Mouse (Mus musculus): ENCODE results near the gene Fetub. TPM values are rescaled to one million over a fixed set of nuclear protein-coding genes. Genes with fewer than 3 reads are reported as not detected.

The Fetub gene
- polyA plus RNA-seq, 1 experiment from 2014 or later = not detected

DNA sequence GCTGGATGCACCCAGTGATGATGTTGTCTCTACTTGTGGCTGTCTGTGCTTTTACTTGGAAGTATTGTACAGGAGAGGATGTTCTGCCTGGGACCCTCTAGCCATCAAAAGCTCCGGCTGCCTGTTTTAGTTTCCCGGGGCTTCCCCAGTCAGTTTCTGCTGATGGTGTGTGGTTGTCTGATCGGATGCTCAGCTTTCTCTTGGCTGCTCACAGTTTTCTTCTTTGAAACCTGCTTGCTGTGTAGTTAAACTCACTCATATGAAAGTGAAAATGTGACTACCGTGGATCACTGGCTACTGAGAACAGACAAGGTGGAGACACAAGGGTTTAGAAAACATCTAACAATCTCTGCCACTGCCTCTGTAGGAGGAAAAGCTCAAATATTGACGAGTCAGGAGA lies 34.7 kb upstream of the Fetub start:
- Histone ChIP-seq H3K27me3 (replicated peaks; ENCODE audit: control insufficient read depth, insufficient read depth, low read length) (no peaks in the 10 kb centered on the region), H3K4me1 (replicated peaks; ENCODE audit: control insufficient read depth, insufficient read depth, low read length) (no peaks in the 10 kb centered on the region), H3K4me3 (replicated peaks; ENCODE audit: low read length) (no peak overlapping the region), H3K27ac (ENCODE audit: low read length) (no peak overlapping the region), H3K36me3 (ENCODE audit: control insufficient read depth, insufficient read depth) (no peaks in the 10 kb centered on the region), H3K4me2 (ENCODE audit: low read length) (no peak overlapping the region), H3K9ac (replicated peaks; ENCODE audit: low read depth, low read length) (no peak overlapping the region), H3K9me3 (ENCODE audit: control insufficient read depth, low read length) (no peaks in the 10 kb centered on the region)
- WGBS = 81% methylated on average over 5 of the region's 5 CpGs
- ATAC-seq = no peak

DNA sequence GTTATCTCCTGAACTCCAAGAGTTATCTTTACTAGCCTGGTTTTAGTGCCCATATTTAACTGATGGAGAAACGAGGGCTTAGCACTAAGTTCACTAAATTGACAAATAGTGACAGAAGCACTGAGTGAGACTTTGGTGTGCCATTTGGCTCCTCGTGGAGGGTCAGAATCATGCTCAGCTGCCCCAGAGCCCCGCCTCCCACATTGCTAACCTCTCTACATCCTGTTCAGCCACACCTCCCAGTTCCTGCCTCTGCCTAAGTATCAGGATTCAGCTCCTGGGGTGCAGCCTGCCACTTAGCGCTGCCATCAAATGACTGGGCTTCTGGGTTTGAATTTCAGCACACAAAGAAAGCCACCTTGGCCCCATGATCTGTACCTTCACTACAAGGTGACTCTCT lies 32.8 kb upstream of the Fetub start:
- WGBS = 49% methylated on average over 4 of the region's 4 CpGs
- Histone ChIP-seq H3K4me3 (replicated peaks; ENCODE audit: low read length) (no peak overlapping the region), H3K27me3 (replicated peaks; ENCODE audit: control insufficient read depth, insufficient read depth, low read length) (no peaks in the 10 kb centered on the region), H3K9me3 (ENCODE audit: control insufficient read depth, low read length) (no peaks in the 10 kb centered on the region), H3K9ac (replicated peaks; ENCODE audit: low read depth, low read length) (no peak overlapping the region), H3K4me2 (ENCODE audit: low read length) (no peak overlapping the region), H3K4me1 (replicated peaks; ENCODE audit: control insufficient read depth, insufficient read depth, low read length) (no peaks in the 10 kb centered on the region), H3K27ac (ENCODE audit: low read length) (no peak overlapping the region), H3K36me3 (ENCODE audit: control insufficient read depth, insufficient read depth) (no peaks in the 10 kb centered on the region)
- no peak for ATAC-seq

DNA sequence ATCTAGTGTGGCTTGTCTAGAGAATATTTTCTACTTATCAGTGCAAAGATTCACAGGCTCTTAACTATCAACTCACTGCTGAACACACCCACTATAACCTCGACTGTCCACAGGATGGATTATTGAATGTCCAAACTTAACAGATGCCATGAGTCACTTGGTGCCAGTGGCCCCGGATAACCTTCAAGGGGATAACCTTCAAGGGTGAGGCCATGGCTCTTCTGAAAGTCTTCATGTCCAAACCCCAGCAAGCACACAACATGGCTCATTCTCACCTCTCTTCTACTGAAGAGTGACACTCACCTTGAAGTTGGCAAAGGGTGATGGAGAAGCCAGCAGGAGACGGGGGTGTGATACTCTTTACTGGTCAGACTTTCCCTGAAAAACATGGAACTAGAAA lies 31.4 kb upstream of the Fetub start:
- 84% methylated on average over 3 of the region's 3 CpGs for WGBS

DNA sequence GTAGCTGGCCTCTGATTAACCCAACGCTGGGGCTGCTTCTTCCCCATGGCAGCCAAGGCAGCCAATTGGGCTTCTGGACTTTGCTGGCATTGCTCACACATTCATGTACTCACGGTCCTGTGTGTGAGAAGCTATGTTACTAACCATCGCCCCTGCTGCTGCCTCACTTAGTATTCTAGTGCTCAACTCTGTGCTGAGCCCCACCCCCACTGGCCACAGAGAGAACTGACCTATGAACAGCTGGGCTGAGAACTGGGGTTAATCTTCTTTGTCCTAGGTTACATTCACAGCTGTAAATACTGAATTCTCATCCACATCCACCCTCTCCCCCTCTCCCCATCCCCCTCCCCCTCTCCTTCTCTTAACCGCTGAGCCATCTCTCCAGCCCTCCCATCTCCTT lies 29.3 kb upstream of the Fetub start:
- WGBS = 52% methylated on average over 4 of the region's 4 CpGs
- H3K27me3 ChIP-seq (replicated peaks; ENCODE audit: control insufficient read depth, insufficient read depth, low read length) = no peaks in the 10 kb centered on the region
- H3K4me2 ChIP-seq (ENCODE audit: low read length) = no peak overlapping the region
- no peaks in the 10 kb centered on the region for H3K4me1 ChIP-seq (replicated peaks; ENCODE audit: control insufficient read depth, insufficient read depth, low read length)
- H3K9ac ChIP-seq (replicated peaks; ENCODE audit: low read depth, low read length) = no peak overlapping the region
- no peak overlapping the region for H3K4me3 ChIP-seq (replicated peaks; ENCODE audit: low read length)
- ATAC-seq = no peak
- no peaks in the 10 kb centered on the region for H3K36me3 ChIP-seq (ENCODE audit: control insufficient read depth, insufficient read depth)
- no peak overlapping the region for H3K27ac ChIP-seq (ENCODE audit: low read length)
- H3K9me3 ChIP-seq (ENCODE audit: control insufficient read depth, low read length) = no peaks in the 10 kb centered on the region

More for the DNA sequence above, 31.4 kb upstream of the Fetub start:
- ATAC-seq = no peak
- H3K9me3 ChIP-seq (ENCODE audit: control insufficient read depth, low read length) = no peaks in the 10 kb centered on the region
- no peak overlapping the region for H3K4me3 ChIP-seq (replicated peaks; ENCODE audit: low read length)
- no peaks in the 10 kb centered on the region for H3K4me1 ChIP-seq (replicated peaks; ENCODE audit: control insufficient read depth, insufficient read depth, low read length)
- no peaks in the 10 kb centered on the region for H3K27me3 ChIP-seq (replicated peaks; ENCODE audit: control insufficient read depth, insufficient read depth, low read length)
- no peaks in the 10 kb centered on the region for H3K36me3 ChIP-seq (ENCODE audit: control insufficient read depth, insufficient read depth)
- no peak overlapping the region for H3K4me2 ChIP-seq (ENCODE audit: low read length)
- H3K9ac ChIP-seq (replicated peaks; ENCODE audit: low read depth, low read length) = no peak overlapping the region
- no peak overlapping the region for H3K27ac ChIP-seq (ENCODE audit: low read length)

DNA sequence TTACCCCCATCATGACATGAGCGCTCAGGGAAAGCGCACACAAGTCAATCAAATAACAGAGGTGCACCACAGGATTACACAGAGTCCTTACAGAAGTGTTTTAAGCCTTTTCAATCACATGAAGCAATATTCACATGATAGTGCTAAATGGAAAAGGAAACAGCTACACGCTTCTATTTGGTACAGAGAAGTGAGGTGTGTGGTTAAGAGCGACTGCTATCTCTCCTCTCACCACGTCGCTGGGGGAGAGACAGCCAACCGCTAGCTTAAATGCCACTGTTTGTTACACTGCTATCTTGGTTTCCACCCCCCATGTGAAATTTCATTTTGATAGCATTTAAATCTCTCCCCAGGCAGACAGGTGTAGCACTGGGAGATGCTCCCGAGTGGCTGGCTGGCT lies 28.4 kb upstream of the Fetub start:
- H3K9me3 ChIP-seq (ENCODE audit: control insufficient read depth, low read length) = no peaks in the 10 kb centered on the region
- ATAC-seq = no peak
- no peak overlapping the region for H3K27ac ChIP-seq (ENCODE audit: low read length)
- H3K4me1 ChIP-seq (replicated peaks; ENCODE audit: control insufficient read depth, insufficient read depth, low read length) = no peaks in the 10 kb centered on the region
- H3K4me2 ChIP-seq (ENCODE audit: low read length) = no peak overlapping the region
- WGBS = 90% methylated on average over 8 of the region's 8 CpGs
- H3K9ac ChIP-seq (replicated peaks; ENCODE audit: low read depth, low read length) = no peak overlapping the region
- no peaks in the 10 kb centered on the region for H3K27me3 ChIP-seq (replicated peaks; ENCODE audit: control insufficient read depth, insufficient read depth, low read length)
- no peaks in the 10 kb centered on the region for H3K36me3 ChIP-seq (ENCODE audit: control insufficient read depth, insufficient read depth)
- H3K4me3 ChIP-seq (replicated peaks; ENCODE audit: low read length) = no peak overlapping the region

DNA sequence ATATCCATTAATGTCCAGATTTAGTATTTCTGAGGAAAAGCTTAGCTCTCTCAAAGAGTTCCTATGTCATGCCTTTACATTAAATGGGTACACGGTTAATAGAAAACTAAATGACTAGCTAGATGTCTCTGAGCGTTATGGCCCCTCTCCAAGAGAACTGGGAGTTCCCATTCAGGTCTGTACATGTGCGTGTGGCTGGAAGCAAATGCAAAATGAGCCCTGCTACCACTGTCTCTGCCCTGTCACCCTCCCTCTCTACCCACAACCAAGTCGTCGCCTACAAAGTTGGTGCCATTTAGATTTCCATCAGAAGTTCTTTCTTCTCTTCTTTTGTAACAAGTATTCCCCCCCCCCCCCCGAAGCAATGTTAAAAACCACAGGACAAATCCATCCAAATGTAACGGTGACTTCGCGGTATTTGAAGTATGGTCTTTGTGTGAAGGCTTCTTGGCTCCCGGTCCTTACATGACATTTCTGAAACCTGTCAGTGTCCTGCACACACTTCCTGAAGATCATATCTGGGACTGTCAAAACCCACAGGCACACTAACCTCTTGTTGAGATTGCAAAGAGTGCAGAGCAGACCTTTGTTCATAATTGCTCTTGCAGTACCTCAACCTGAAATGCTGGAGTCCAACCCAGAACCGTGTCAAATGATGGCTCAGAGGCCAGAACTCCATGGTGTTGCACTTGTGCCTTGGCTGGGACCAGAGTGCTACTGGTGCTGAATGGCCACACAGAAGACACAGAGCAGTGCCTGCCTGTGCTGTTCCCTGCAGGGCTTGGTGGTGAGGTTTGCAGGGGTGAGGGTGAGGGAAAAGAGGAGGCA lies 27.2 kb upstream of the Fetub start, which contains the start of gene Ahsg:
Gene Ahsg, plus strand, starts transcription at position 595 of the 828 bp plus-strand sequence.
- 75% methylated on average over 11 of the region's 11 CpGs for WGBS
- H3K36me3 ChIP-seq (ENCODE audit: control insufficient read depth, insufficient read depth) = no peaks in the 10 kb centered on the region
- no peaks in the 10 kb centered on the region for H3K9me3 ChIP-seq (ENCODE audit: control insufficient read depth, low read length)
- H3K4me3 ChIP-seq (replicated peaks; ENCODE audit: low read length) = no peak within 1 kb of the TSS
- no peaks in the 10 kb centered on the region for H3K4me1 ChIP-seq (replicated peaks; ENCODE audit: control insufficient read depth, insufficient read depth, low read length)
- no peak within 1 kb of the TSS for H3K4me2 ChIP-seq (ENCODE audit: low read length)
- H3K27me3 ChIP-seq (replicated peaks; ENCODE audit: control insufficient read depth, insufficient read depth, low read length) = no peaks in the 10 kb centered on the region
- H3K9ac ChIP-seq (replicated peaks; ENCODE audit: low read depth, low read length) = no peak within 1 kb of the TSS
- ATAC-seq = no peak
- no peak within 1 kb of the TSS for H3K27ac ChIP-seq (ENCODE audit: low read length)

DNA sequence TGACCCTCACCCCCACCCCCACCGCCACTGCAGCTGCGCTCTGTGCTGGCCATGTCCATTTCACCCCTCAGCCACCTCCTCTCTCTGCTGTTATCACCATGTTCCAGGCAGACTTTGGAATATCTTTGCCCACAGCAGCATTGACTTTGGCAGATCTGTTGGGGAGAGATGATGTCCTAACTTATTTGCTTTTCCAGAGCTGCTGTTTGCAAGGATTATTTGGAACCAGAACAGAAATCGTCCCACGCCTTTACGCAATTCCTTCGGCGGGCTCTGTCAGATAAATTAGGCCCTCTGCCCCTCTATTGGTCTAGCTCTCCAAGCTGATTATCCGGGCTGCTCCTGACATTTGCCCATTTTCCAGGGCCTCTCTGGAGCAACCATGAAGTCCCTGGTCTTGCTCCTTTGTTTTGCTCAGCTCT lies 26.4 kb upstream of the Fetub start:
- WGBS = 87% methylated on average over 8 of the region's 8 CpGs
- no peak overlapping the region for H3K4me2 ChIP-seq (ENCODE audit: low read length)
- H3K36me3 ChIP-seq (ENCODE audit: control insufficient read depth, insufficient read depth) = no peaks in the 10 kb centered on the region
- no peaks in the 10 kb centered on the region for H3K27me3 ChIP-seq (replicated peaks; ENCODE audit: control insufficient read depth, insufficient read depth, low read length)
- no peak for ATAC-seq
- H3K4me3 ChIP-seq (replicated peaks; ENCODE audit: low read length) = no peak overlapping the region
- no peaks in the 10 kb centered on the region for H3K9me3 ChIP-seq (ENCODE audit: control insufficient read depth, low read length)
- H3K9ac ChIP-seq (replicated peaks; ENCODE audit: low read depth, low read length) = no peak overlapping the region
- H3K27ac ChIP-seq (ENCODE audit: low read length) = no peak overlapping the region
- H3K4me1 ChIP-seq (replicated peaks; ENCODE audit: control insufficient read depth, insufficient read depth, low read length) = no peaks in the 10 kb centered on the region

DNA sequence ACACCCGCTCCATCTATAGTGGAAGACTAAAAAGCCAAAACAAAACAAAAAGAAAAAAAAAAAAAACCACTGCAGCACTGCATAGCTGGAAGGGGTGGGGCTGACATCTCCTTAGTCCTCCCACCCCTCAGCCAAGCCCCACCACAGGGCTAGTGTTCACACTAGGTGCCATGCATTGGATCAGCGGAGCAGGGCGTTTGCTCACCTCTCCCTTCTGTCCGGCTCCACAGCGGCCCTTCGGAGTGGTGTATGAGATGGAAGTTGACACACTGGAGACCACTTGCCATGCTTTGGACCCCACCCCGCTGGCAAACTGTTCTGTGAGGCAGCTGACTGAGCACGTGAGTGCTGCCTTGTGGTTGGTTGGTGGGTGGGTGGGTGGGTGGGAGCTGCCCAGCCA lies 24.0 kb upstream of the Fetub start:
- no peak overlapping the region for H3K4me3 ChIP-seq (replicated peaks; ENCODE audit: low read length)
- H3K9ac ChIP-seq (replicated peaks; ENCODE audit: low read depth, low read length) = no peak overlapping the region
- H3K4me2 ChIP-seq (ENCODE audit: low read length) = no peak overlapping the region
- H3K27ac ChIP-seq (ENCODE audit: low read length) = no peak overlapping the region
- WGBS = 80% methylated on average over 7 of the region's 8 CpGs
- no peaks in the 10 kb centered on the region for H3K27me3 ChIP-seq (replicated peaks; ENCODE audit: control insufficient read depth, insufficient read depth, low read length)
- no peaks in the 10 kb centered on the region for H3K36me3 ChIP-seq (ENCODE audit: control insufficient read depth, insufficient read depth)
- no peaks in the 10 kb centered on the region for H3K9me3 ChIP-seq (ENCODE audit: control insufficient read depth, low read length)
- H3K4me1 ChIP-seq (replicated peaks; ENCODE audit: control insufficient read depth, insufficient read depth, low read length) = no peaks in the 10 kb centered on the region
- no peak for ATAC-seq

DNA sequence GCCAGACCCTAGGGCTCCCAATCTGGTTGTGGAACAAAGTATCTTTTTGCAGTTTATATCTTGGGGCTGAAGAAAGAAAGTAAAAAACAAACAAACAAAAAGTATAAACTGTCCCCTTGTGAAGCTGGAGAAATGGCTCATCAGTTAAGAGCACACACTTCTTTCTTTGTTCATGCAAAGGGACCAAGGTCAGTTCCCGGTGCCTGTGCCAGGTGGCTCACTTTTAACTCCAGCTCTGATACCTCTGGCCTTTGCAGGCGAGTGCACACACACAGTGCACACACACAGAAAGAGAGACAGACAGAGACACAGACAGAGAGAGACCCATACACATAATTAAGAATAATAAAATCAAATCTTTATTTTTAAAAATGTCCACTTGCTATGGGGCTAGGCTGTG lies 21.5 kb upstream of the Fetub start:
- Histone ChIP-seq H3K4me2 (ENCODE audit: low read length) (no peak overlapping the region), H3K27ac (ENCODE audit: low read length) (no peak overlapping the region), H3K9ac (replicated peaks; ENCODE audit: low read depth, low read length) (no peak overlapping the region), H3K4me3 (replicated peaks; ENCODE audit: low read length) (no peak overlapping the region), H3K9me3 (ENCODE audit: control insufficient read depth, low read length) (no peaks in the 10 kb centered on the region), H3K4me1 (replicated peaks; ENCODE audit: control insufficient read depth, insufficient read depth, low read length) (0 out of 2 replicates have a peak, but pooled peaks cover 2% of the 10 kb centered on the region), H3K27me3 (replicated peaks; ENCODE audit: control insufficient read depth, insufficient read depth, low read length) (no peaks in the 10 kb centered on the region), H3K36me3 (ENCODE audit: control insufficient read depth, insufficient read depth) (no peaks in the 10 kb centered on the region)
- WGBS = 71% methylated on average over 2 of the region's 2 CpGs
- no peak for ATAC-seq

All from forebrain, embryonic 16.5 days (tissue).